Mouse (Mus musculus) frontal cortex, adult 2 months (tissue): ENCODE measurements around the gene Mast2. TPM values are rescaled to one million over a fixed set of nuclear protein-coding genes. Genes with fewer than 3 reads are reported as not detected.
A peak's percentile ranks its signal among the peaks of the same experiment; 100 is the strongest.

ENCODE experiments used
- DNase-seq, 2 experiments: peaks; one replicate each; pipeline ENCODE4 v3.0.0; 2022; ENCODE audit warnings: low spot score in 1 of 2; ENCODE audit errors: extremely low spot score in 1 of 2
- polyA plus RNA-seq: library from polyadenylated mRNA; depleted of rRNA; stranded (reverse); fragments of >200 nt; gene quantifications from 2 replicates; pipeline ENCODE4 v1.2.3, GENCODE M21; 2012; rRNA removed

Gene Mast2
- polyA plus RNA-seq, 1 experiment, result 91.5 TPM

DNA sequence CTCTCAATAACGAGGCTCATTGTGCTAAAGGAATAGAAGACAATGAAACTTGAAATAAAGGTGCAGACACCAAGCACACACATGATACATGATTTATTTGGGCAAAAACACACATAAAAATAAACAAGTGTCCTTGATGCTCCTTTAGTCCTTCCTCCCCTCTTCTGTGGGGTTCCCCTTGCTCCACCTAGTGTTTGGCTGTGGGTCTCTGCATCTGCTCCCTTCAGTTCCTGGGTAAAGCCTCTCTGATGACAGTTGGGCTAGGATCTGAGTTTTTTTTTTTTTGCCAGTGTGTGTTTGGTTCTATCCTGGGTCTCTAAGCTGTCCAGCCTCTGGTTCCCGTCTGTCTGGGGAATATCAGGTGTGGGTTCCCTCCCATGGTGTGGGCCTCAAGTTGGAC is 181.8 kb downstream of the Mast2 start:
- DNase-seq, result peak in 1 of 2 experiments; percentile 38

DNA sequence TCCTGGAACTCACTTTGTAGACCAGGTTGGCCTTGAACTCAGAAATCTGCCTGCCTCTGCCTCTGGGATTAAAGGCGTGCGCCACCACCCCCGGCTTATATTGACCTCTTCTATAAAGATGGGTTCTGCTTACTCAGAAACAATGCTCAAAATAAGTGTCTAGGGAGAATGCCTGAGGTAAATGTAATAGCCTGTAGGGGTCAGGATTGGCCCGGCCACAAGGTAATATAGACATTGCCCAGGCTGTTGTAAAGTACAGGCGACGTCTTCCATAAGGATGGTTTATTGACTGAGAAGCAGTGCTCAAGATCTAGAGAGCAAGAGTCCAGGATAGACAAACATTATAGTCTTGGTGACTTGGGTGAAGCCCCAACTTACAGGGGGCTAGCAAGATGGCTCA is 195.8 kb downstream of the Mast2 start:
- DNase-seq, result no peak

Other genes with a start within 250 kb of the Mast2 start
- 40.4 and 44.9 TPM in 2 replicates for gene Pik3r3, start 242.6 kb downstream of the Mast2 start, polyA plus RNA-seq
- 6.7 and 8.7 TPM in 2 replicates for gene Ipp, start 43.4 kb upstream of the Mast2 start, polyA plus RNA-seq
- 7.7 and 9.5 TPM in 2 replicates for gene Tmem69, start 91.8 kb upstream of the Mast2 start, polyA plus RNA-seq
- gene Gpbp1l1, start 93.5 kb upstream of the Mast2 start, polyA plus RNA-seq, result 36.7 and 37.4 TPM in 2 replicates
- 5.4 and 5.9 TPM in 2 replicates for gene Ccdc17, start 132.5 kb upstream of the Mast2 start, polyA plus RNA-seq
- gene Nasp, start 163.8 kb upstream of the Mast2 start, polyA plus RNA-seq, result 24.1 and 28.1 TPM in 2 replicates
- 464 and 487 TPM in 2 replicates for gene Akr1a1, start 187.5 kb upstream of the Mast2 start, polyA plus RNA-seq
- gene Prdx1, start 221.4 kb upstream of the Mast2 start, polyA plus RNA-seq, result 212 and 256 TPM in 2 replicates
- gene Mmachc, start 244.2 kb upstream of the Mast2 start, polyA plus RNA-seq, result 18.5 and 19.5 TPM in 2 replicates
- gene Ccdc163, start 244.3 kb upstream of the Mast2 start, polyA plus RNA-seq, result 19.4 and 22.8 TPM in 2 replicates